Mouse (Mus musculus) hindbrain, postnatal 0 days (tissue): ENCODE results near the gene Gpatch2. TPM values are rescaled to one million over a fixed set of nuclear protein-coding genes. Genes with fewer than 3 reads are reported as not detected.
A peak's percentile ranks its signal among the peaks of the same experiment; 100 is the strongest.

Experiments used
- ATAC-seq: fragments of 200-750 bp; cut with Nextera tagmentation; 2 replicates; pipeline ENCODE4 v1.8.0; 2017; ENCODE audit warnings: mild to moderate bottlenecking, moderate TSS enrichment, moderate library complexity
- DNase-seq: peaks from one replicate; pipeline ENCODE4 v3.0.0-alpha.2; 2015; ENCODE audit warnings: low spot score
- H3K27ac ChIP-seq: fragments of 300-500 bp; sonication (generic); 2 replicates; pipeline ENCODE4 v1.5.1; 2014; ENCODE audit warnings: mild to moderate bottlenecking
- H3K27me3 ChIP-seq: fragments of 300-500 bp; sonication (generic); 2 replicates; pipeline ENCODE4 v1.6.1; 2014; ENCODE audit warnings: low read length, mixed read lengths; ENCODE audit not compliant: insufficient read depth
- H3K36me3 ChIP-seq: fragments of 300-500 bp; sonication (generic); 2 replicates; pipeline ENCODE4 v1.6.1; 2014; ENCODE audit warnings: low read length, mixed read lengths; ENCODE audit not compliant: insufficient read depth
- H3K4me1 ChIP-seq: fragments of 300-500 bp; sonication (generic); 2 replicates; pipeline ENCODE4 v1.6.1; 2014; ENCODE audit warnings: antibody characterized with exemption, low read length, mixed read lengths; ENCODE audit not compliant: insufficient read depth
- H3K4me2 ChIP-seq: fragments of 300-500 bp; sonication (generic); 2 replicates; pipeline ENCODE4 v1.6.1; 2014; ENCODE audit warnings: low read depth, mild to moderate bottlenecking, low read length, moderate library complexity, mixed read lengths
- H3K4me3 ChIP-seq: fragments of 300-500 bp; sonication (generic); 2 replicates; pipeline ENCODE4 v1.5.1; 2014; ENCODE audit warnings: low read length
- H3K9ac ChIP-seq: fragments of 300-500 bp; sonication (generic); replicated peaks from 2 replicates; pipeline ENCODE4 v1.6.1; 2014; ENCODE audit warnings: mild to moderate bottlenecking, low read length, moderate library complexity, mixed read lengths
- H3K9me3 ChIP-seq: fragments of 300-500 bp; sonication (generic); 2 replicates; pipeline ENCODE4 v1.6.1; 2016; ENCODE audit warnings: low read length, mixed read lengths
- CTCF ChIP-seq: IDR thresholded peaks from 2 replicates; pipeline ENCODE4 v1.5.1; 2016; ENCODE audit warnings: antibody characterized with exemption, control low read depth, low read depth
- WGBS: fragments of 180-500 bp; shearing (Covaris S2); extraction: QIAGEN DNeasy Blood & Tissue Kit; methylation state at CpG from one replicate; pipeline ENCODE4 v1.1.7; 2014; 5-methylcytosine and 5-hydroxymethylcytosine counted together
- polyA plus RNA-seq: library from polyadenylated mRNA; unstranded; fragments of >200 nt; fragmentation: Nextera tagmentation; extraction: Ambion mirVana; gene quantifications from 2 replicates; pipeline ENCODE4 v1.2.1, GENCODE M21; 2015
- total RNA-seq: library from RNA; depleted of rRNA; stranded (reverse); fragments of >200 nt; gene quantifications from 2 replicates; pipeline ENCODE4 v1.2.3, GENCODE M21; 2014

The Gpatch2 gene
- total and polyA plus RNA-seq, 2 experiments from 2014 or later, result 12.4 to 20.1 TPM

- Histone ChIP-seq H3K9ac (no peak overlapping the region), H3K36me3 (no peaks in the 10 kb centered on the region), H3K27ac (no peak overlapping the region), H3K4me3 (no peak overlapping the region), H3K27me3 (no peaks in the 10 kb centered on the region), H3K4me2 (no peak overlapping the region), H3K9me3 (no peaks in the 10 kb centered on the region), H3K4me1 (no peaks in the 10 kb centered on the region)
- 91% methylated on average over 10 of the region's 10 CpGs for WGBS
- DNase-seq (no peak), ATAC-seq (no peak)
- TF ChIP-seq CTCF, result no peak
Observed at GRCm38 (mm10) chr1:187291480-187292394, 76.4 kb downstream of the Gpatch2 start.

- H3K27me3 ChIP-seq, result no peaks in the 10 kb centered on the region
- no peak for TF ChIP-seq CTCF
- no peak overlapping the region for H3K27ac ChIP-seq
- no peak for ATAC-seq
- no peak overlapping the region for H3K4me3 ChIP-seq
- DNase-seq, result no peak
- WGBS, result 93% methylated on average over 3 of the region's 3 CpGs
- no peak overlapping the region for H3K4me2 ChIP-seq
- no peaks in the 10 kb centered on the region for H3K9me3 ChIP-seq
- H3K4me1 ChIP-seq, result no peaks in the 10 kb centered on the region
- no peaks in the 10 kb centered on the region for H3K36me3 ChIP-seq
- no peak overlapping the region for H3K9ac ChIP-seq
Observed at GRCm38 (mm10) chr1:187292395-187292749, 77.1 kb downstream of the Gpatch2 start.

DNA sequence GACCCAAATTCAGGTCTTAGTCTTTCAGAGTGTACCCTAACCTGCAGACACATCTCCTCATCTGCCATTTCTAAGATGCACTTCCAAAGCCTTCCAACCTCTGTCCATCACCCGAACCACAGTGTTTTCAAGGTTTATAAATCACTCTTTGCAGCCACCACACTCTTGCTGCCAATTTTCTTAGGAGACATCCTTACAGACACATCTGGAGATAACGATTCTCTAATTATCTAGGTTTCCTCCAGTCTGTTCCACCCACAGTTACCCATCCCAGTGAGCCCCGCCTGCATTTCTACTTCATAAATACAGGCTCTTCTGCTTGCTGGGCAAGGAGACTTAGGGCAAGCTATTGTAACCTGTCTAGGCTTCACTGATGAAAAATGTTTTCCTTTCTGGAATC, 77.9 kb downstream of the Gpatch2 start:
- ATAC-seq (no peak), DNase-seq (no peak)
- H3K4me3 ChIP-seq, result no peak overlapping the region
- no peak for TF ChIP-seq CTCF
- H3K36me3 ChIP-seq, result no peaks in the 10 kb centered on the region
- WGBS, result 90% methylated on average over 3 of the region's 3 CpGs
- no peaks in the 10 kb centered on the region for H3K27me3 ChIP-seq
- H3K9ac ChIP-seq, result no peak overlapping the region
- no peaks in the 10 kb centered on the region for H3K4me1 ChIP-seq
- no peak overlapping the region for H3K4me2 ChIP-seq
- H3K9me3 ChIP-seq, result no peaks in the 10 kb centered on the region
- H3K27ac ChIP-seq, result no peak overlapping the region

GRCm38 (mm10) chr1:187294522-187294921, 79.2 kb downstream of the Gpatch2 start:
- DNase-seq (no peak), ATAC-seq (no peak)
- no peak for TF ChIP-seq CTCF
- Histone ChIP-seq H3K9me3 (no peaks in the 10 kb centered on the region), H3K4me3 (no peak overlapping the region), H3K4me1 (no peaks in the 10 kb centered on the region), H3K27ac (no peak overlapping the region), H3K36me3 (no peaks in the 10 kb centered on the region), H3K9ac (no peak overlapping the region), H3K27me3 (no peaks in the 10 kb centered on the region), H3K4me2 (no peak overlapping the region)
- WGBS, result 84% methylated on average over 5 of the region's 5 CpGs

DNA sequence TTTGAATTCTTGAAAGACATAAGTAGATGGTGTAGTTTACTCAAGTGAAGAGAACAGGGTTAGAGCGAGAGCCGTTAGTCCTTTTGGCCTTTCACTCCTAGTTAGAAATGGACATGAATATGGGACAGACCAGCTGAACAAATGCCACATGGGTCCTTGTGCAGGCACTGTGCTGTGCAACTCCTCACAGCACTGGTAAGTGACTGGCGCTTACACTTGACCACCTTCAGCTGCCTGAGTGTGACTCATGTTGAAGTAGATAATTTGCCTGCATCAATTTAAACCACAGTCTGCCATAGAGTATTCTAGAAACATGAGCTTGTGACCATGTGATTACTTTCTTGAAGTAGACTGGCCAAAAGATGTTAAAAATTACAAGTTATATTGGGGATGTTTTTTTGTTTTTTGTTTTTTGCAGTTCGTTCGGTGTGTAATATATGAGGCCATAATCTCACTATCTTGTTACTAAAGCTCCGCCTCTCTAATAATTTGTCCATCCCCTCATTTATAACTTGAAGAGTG, 79.8 kb downstream of the Gpatch2 start:
- 95% methylated on average over 6 of the region's 6 CpGs for WGBS
- no peaks in the 10 kb centered on the region for H3K36me3 ChIP-seq
- ATAC-seq, result no peak

DNA sequence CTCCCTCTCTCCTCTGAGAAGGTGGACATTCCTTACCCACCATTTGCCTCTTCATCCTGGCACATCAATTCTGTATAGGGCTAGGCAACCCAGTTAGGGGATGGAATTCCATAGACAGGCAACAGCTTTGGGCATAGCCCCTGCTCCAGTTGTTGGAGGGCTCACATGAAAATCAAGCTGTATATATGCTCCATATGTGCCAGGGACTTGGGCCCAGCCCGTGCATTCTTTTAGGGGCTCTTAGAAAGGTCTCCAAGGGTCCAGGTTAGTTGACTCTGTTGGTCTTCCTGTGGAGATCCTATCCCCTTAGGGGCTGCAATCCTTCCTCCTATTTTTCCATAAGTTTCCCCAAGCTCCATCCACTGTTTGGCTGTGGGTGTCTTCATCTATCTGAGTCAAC, 80.4 kb downstream of the Gpatch2 start:
- H3K27me3 ChIP-seq, result no peaks in the 10 kb centered on the region
- H3K27ac ChIP-seq, result no peak overlapping the region
- no peak overlapping the region for H3K9ac ChIP-seq
- no peak for TF ChIP-seq CTCF
- H3K4me1 ChIP-seq, result no peaks in the 10 kb centered on the region
- ATAC-seq (no peak), DNase-seq (no peak)
- 80% methylated on average over 1 of the region's 1 CpGs for WGBS
- no peaks in the 10 kb centered on the region for H3K36me3 ChIP-seq
- no peak overlapping the region for H3K4me3 ChIP-seq
- H3K9me3 ChIP-seq, result no peaks in the 10 kb centered on the region
- no peak overlapping the region for H3K4me2 ChIP-seq

More for the DNA sequence above, 79.8 kb downstream of the Gpatch2 start:
- H3K27me3 ChIP-seq, result no peaks in the 10 kb centered on the region
- no peaks in the 10 kb centered on the region for H3K9me3 ChIP-seq
- no peak overlapping the region for H3K4me2 ChIP-seq
- no peak overlapping the region for H3K4me3 ChIP-seq
- no peaks in the 10 kb centered on the region for H3K4me1 ChIP-seq
- no peak for DNase-seq
- H3K27ac ChIP-seq, result no peak overlapping the region
- no peak overlapping the region for H3K9ac ChIP-seq
- TF ChIP-seq CTCF, result no peak

DNA sequence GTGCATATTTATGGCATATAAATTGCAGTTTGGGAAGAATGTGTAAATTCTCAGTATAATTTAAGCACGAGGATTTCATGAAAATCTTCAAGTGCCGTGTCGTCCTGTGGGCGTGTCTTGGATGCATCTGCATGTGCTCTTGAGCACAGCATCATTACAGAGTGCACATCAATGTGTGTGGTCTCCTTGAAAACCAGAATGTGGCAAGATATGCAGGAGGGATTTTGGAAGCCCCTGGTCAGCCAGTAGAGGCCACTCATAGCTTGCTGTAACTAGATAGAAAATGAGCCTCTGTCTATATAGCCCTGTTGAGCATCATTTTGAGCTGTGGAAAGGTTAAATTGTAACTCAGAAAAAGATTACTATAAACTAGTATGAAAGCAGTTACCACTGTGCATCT, 83.9 kb downstream of the Gpatch2 start:
- H3K4me1 ChIP-seq, result no peaks in the 10 kb centered on the region
- 0 out of 2 replicates have a peak, but pooled peaks have one; percentile 47 for ATAC-seq
- H3K9ac ChIP-seq, result no peak overlapping the region
- TF ChIP-seq CTCF, result peak; percentile 60
- no peaks in the 10 kb centered on the region for H3K9me3 ChIP-seq
- no peaks in the 10 kb centered on the region for H3K27me3 ChIP-seq
- no peak overlapping the region for H3K4me2 ChIP-seq
- no peak overlapping the region for H3K27ac ChIP-seq
- no peaks in the 10 kb centered on the region for H3K36me3 ChIP-seq
- peak; percentile 59 for DNase-seq
- no peak overlapping the region for H3K4me3 ChIP-seq
- WGBS, result 46% methylated on average over 4 of the region's 4 CpGs
